Mouse (Mus musculus) cerebellum, postnatal 36 days (tissue): ENCODE measurements around the gene Mut.
A peak's percentile ranks its signal among the peaks of the same experiment; 100 is the strongest.

Source experiments
- DNase-seq, 2 experiments: peaks; one replicate each; pipeline ENCODE4 v3.0.0; 2021 to 2022; ENCODE audit warnings: mixed read lengths in 2 of 2

Mut gene

DNA sequence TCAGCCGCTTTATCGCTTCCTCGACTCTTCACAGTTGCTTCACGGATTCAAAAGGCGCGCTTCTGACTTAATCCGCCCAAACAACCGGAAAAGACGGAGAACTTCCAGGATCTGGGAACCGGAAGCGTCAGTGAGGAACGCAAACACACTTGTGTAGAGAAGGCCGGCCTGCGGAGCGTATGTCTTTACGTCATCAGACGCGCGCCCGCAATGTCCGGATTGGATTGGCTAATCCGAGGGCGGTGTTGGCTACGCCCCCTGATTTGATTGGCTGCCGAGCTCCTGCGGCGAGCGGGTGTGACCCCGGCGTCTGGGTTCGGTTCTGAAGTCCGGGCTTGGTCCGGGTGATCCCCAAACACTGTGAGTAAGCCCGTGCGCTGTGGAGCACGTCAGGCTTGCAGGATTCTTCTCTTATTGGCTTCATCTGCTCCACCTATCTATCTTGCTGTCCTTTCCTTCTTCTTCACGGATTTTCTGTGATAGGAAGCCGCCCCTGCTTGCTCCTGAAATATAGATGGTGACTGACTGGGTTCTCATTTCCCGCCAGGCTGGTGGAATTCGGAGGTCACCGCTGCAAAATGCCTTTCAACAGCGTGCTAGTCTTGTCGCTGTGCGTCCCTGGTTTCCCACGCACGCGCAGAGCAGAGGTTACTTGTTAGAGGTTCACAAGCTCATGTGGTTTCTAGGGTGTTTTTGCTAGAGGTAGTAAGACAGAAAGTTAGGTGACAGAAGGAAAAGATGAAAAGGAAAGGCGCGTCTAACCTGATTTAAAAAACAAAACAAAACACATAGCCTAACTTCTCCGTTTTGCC, at the start of gene Mut, which contains the start of gene Cenpq:
TSS of gene Mut (plus strand) at position 266 of the 812 bp plus-strand sequence.
TSS of gene Cenpq (minus strand) at position 628 of the 812 bp plus-strand sequence.
- peak; percentile 98 to 99 for DNase-seq

GRCm38 (mm10) chr17:40885155-40885554, 49.3 kb upstream of the Mut start:
- no peak for DNase-seq

GRCm38 (mm10) chr17:40887849-40888536, 46.5 kb upstream of the Mut start:
- no peak for DNase-seq

GRCm38 (mm10) chr17:40896863-40897262, 37.6 kb upstream of the Mut start:
- DNase-seq: no peak

DNA sequence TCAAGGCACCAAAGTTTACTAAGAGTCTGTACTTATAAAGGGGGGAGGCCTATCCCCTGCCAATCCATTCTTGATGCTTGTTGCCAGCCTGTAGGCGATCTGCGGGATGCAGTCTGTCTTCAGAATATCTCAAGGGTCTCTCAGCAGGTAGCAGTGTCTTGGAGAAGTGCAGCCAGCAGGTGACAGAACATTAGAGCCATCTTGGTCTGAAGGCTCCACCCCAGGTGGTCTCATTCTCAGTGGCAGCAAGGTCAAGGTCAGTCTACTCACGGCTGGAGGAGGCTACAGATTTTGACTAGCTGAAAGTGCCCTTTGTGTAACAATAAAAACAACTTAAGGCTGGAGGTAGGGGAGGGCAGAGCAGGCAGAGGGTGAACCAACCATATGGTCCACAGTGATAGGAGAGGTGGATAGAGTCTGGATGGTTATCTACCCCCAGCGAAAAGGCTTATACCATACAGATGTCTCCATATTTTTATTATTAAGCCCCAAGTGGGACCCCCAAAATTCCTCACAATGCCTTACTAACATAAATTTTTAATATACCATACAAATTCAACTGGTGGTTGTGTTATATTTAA, 34.6 kb upstream of the Mut start:
- no peak for DNase-seq

GRCm38 (mm10) chr17:40903345-40903744, 31.1 kb upstream of the Mut start:
- no peak for DNase-seq

DNA sequence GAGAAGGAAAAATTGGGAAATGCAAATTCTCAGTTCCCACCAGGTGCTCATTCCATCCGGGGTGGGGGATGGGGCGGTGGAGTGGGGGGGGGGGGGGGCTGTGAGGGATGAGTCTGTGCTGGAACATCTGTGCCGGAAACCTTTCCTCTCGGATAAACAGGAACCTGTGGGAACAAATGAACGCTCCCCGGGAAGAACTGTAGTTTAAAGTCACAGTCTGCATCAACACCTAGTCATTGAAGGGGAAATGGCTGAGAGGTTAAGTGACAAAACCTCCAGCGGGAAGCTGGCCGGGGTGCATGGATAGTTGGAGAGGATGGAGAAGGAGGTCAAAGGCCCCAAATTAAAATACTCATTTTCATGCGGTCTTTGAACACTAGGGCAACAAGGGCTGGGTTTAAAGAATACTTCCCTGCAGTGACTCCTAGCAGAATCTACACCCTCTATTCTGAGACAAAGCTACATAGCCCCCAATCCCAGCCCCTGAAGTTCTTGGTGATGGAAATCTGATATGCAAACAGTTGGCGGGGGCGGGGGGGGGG, 30.4 kb upstream of the Mut start:
- peak; percentile 6 to 20 for DNase-seq

GRCm38 (mm10) chr17:40904721-40905154, 29.7 kb upstream of the Mut start:
- DNase-seq: peak; percentile 50 to 55

DNA sequence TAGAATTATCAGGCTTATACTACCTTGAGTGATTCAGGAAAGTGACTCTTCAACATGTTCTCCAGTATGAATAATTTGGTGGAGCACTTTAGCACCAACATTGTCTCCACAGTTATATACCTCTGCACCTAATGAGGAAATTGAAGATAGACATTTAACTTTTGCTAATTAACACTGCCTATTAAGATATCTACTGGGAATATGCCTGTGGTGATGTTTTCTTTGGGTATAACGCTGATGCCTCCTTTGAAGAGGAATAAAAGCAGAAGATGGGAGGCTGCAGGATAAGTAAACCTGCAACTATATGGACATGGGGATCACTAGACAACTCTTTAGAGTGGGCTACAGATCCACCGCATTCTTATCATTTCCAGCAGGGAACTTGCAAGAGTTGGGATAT, 20.2 kb upstream of the Mut start, which contains the start of gene Glyatl3:
TSS of gene Glyatl3 (minus strand) at position 101 of the 400 bp plus-strand sequence.
- no peak for DNase-seq

DNA sequence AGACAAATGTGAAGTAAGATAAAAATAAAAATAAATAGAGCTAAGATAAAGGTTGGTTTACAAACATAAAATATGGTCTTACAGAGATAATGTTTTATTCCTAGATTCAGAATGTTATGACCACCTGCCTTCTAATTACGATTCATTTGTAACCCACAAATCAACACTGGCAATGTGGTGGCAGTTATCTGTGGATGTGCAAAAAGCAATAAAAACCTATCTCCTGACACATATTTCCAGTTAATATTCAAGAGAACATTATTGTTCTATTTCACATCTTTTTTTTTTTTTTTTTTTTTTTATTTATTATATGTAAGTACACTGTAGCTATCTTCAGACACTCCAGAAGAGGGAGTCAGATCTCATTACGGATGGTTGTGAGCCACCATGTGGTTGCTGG, 19.0 kb upstream of the Mut start:
- no peak for DNase-seq

- DNase-seq: no peak
Observed at GRCm38 (mm10) chr17:40933985-40934384, 500 bp upstream of the Mut start.

GRCm38 (mm10) chr17:40948518-40948917, 14.0 kb downstream of the Mut start:
- DNase-seq: no peak

DNA sequence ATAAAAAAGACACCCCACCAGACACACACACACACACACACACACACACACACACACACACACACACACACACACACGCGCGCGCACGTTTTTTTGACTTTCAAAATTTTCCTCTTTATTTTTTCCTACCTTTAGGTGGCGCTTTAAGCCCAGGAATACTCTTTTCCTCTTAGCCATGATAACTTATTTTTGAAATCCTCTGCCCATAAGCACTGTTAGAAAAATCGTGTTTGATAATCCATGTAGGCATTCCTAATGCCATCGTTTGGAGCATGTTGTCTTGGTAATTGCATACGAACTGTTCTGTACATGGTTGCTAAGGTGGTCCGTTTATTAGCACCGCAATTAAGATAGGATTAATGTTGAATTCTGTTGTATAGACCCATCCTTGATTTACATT, 43.4 kb downstream of the Mut start:
- peak in 1 of 2 experiments; percentile 3 for DNase-seq

DNA sequence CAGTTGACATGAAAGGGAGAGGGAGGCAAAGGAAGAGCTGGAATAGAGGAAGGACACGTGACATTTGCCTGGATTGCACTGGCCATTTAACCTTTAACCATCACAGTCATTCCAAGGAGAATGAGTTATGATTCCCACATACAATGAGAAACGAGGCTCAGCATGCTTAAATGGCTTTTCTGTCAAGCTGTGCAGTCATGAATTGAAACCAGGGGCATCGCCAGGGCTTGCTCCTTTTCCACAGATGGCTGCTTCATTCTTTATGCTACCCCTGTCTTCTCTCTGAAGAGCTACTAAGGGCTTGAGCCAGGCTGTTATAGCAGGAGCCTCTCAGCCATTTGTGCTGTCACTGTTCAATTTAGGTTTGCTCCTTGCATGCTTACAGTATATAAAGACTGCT, 57.6 kb downstream of the Mut start:
- DNase-seq: no peak
